Mouse (Mus musculus): ENCODE results near the gene Slc17a7.
"Not testable (repeated sequence)": the region's sequence is repeated elsewhere in the genome, so short reads cannot be mapped to it uniquely, and the experiment has no call there.

Slc17a7 gene

DNA sequence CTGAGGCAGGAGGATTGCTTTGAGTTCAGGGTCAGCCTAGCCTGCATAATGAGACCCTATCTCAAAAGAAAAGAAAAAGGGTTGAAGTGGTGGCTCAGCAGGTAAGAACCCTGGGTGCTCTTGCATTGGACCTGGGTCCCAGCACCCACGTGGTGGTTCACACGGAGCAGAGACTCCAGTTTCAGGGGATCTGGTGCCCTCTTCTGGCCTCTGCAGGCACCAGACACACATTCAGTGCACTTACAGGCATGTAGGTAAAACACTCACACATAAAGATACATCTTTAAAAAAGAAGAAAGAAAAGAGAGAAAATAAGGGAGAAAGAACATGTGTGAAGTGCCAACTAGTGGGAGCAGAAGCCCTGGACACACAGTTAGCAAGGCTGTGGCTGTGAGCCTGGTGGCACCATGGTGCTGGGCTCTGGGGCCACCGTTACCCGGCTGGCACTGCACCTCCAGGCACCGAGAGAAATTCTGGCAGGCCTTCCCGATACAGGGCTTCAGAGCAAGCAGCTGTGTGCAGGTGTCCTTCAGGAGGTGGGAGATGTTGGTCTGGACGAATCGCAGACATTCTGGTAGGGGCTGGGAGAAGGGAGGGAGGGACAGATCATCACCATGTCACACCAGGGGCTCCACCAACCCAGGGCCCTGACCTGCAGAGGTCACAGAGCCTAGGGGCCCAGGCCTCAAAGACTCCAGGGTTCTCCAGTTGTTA lies 30.1 kb upstream of the Slc17a7 start:
- DNase-seq (ENCODE audit: low spot score), result no peak

DNA sequence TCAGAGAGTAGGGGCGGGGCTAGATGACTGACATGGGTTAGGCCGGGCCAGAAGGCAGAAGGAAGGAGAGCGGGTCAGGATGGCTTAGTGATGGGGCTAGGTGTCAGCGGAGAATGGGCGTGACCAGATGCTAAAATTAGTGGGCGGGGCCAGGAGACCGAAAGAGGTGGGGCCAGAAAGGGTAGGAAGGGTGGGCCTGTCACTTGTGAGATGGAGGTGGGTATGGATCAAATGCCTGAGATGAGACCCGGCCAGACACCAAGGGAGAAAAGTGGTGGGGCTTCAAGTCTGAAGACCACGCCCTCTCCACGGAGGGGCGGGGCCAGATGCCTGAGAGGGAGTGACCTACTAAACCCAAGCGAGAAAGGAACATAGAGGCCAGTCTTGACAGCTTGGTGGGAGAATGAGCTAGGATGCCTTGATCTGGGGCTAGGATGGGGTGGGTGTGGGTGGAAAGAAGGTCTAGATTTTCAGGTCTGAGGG lies 29.2 kb upstream of the Slc17a7 start:
- DNase-seq (ENCODE audit: low spot score), result peak; percentile 83

DNA sequence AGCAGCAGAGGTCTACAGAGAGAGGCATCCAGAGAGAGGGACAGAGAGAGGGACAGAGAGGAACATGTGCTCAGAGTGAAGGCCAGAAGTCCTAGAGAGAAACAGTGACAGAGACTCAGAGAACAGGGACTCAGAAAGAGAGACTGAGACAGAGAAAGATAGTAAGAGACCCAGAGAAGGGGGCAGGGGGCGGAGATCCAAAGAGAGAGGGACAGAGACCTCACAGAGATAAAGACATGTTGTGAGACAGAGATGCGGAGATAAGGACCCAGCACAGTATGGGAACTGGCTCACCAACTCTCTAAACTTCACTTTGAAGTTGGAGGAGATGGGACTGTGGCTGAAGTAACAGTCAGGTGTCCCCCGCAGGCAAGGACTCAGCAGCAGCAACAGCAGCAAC lies 28.4 kb upstream of the Slc17a7 start:
- DNase-seq (ENCODE audit: low spot score), result peak; percentile 56

DNA sequence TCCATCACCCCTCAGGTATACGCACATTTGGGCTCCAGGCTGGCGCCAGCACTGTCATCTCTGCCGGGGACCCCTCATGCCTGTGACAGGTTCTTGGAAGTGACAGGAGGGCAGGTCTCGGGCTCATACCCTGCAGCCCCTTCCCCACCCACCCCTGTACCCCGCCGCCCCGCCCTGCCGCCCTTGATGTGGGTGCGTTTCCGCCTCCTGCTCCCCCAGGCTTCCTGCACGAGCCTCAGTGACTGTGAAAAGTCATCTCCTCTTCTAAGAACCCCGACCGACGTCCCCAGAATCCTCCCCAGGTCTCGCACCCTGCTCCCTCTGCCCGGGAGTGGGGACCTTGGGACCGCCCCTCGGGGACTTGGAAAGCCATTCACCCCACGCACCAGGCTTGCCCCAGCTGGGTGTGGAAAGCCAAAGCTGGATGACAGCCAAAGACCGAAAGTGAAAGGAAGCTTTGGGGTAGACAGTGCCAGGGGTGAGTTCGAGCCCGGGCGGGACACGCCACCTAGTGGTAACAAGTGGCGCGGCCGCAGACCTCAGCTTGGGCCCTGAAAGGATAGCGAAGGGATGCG lies 27.7 kb upstream of the Slc17a7 start, which contains the start of the genes Gm45713 and Flt3l:
TSS of gene Gm45713 (minus strand) at position 239 of the 575 bp plus-strand sequence.
TSS of gene Flt3l (minus strand) at position 440 of the 575 bp plus-strand sequence.
- peak; percentile 92 for DNase-seq (ENCODE audit: low spot score)

DNA sequence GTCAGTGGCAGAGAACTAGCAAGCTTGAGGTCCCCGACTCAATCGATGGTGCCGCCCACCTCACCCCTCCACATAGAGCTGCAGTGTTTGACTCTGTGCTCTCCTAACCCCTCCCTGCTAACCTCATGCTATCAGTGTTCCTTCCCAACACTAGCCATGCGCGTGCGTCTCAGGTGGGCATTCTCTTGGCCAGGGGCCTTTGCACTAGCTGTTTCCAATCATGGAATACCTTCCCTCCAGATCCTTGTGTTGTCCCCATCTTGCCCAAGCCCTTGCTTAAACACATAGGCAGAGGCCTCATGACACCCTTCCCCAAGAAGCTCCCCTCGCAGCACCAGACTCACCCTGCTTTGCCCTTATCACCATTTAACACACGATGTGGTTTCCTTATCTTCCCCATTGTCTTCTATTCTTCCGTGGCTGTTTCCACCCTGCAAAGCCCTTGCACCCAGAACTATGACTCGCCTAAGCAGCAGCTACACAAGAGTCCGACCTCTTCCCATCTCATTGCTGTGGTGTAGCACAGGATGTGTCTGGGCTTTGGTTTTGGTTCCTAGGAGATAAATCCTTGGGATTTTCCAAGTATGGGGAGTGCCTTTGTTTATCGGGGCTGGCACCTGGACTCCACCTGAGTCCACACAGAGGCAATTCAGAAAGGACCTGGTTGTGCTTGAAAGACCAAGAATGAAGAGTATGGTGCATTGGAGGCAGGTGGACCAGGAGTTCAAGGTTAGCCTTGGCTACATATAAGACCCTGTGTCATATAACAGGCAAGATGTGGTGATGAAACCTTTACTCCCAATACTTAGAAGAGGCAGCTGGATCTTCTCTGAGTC lies 26.4 kb upstream of the Slc17a7 start:
- DNase-seq (ENCODE audit: low spot score), result peak; percentile 72

DNA sequence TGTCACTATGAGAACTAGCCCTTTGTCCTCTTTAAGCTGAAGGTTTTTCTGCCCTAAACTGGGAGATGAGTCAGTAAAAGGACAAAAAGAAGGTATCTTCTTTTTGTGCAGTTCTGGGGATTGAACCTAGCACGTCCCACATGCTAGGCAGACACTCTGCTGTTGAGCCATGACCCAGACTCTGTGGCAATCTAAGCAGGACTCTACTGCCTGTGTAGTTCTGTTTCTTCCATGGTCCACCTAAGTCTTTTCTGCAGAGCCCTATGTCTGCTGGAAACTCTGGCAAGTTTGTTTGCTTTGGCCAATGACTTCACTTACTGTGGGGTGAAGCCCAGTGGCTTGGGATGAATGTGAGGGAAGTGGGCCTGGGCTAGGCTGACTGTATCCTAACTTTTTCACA lies 25.3 kb upstream of the Slc17a7 start:
- no peak for DNase-seq (ENCODE audit: low spot score)

DNA sequence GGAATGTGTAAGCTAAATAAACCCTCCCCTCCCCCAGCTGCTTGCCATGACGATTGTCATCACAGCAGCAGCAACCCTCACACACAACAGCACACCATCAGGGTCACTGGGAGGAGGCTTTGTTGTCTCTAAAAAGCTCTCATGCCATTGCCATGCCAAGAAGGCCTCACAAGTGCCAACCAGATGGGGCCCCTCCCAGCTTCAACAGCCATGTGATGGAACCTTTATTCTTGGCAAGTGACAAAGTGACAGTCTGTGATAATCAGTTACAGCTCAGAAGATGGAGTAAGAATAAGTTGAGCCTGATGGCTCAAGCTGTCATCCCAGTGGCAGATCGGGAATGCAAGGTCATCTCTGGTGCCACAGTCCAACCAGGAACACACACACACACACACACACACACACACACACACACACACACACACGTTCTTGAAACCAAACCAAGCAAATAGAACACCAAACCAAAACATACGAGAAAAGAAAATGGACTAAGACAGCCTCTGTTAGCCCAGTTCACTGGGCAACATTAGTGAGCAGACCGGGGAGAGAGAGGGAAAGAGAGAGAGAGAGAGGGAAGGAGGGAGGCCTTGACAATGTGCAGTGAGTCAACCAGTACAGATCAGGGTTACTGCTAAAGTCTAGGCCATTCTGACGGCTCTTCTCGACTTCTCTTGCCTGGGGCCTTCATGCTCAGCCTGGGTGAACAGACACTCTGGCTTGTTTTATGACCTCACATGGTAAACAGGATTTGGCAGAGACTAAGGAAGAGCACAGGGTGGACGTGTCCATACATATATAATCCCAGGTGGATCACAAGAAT lies 23.6 kb upstream of the Slc17a7 start:
- DNase-seq (ENCODE audit: low spot score), result no peak

DNA sequence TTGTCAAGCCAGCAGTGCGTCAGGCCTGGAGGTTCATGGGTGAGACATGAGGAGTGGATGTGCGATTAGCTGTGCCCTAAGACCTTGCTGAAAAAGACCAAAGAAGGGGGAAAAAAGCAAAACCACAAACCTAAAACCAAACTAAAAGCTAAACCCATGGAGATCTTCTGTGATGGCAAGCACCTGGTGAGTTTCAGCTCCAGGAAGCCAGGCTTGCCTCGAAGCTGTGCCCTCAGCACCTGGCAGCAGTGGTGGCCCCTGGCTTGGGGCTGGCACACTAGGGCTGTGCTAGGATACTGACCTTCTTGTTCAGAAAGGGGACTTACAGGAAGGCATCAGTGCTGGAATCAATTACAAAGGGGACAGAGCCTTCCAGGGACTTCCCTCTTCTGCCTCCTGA lies 22.4 kb upstream of the Slc17a7 start:
- no peak for DNase-seq (ENCODE audit: low spot score)

DNA sequence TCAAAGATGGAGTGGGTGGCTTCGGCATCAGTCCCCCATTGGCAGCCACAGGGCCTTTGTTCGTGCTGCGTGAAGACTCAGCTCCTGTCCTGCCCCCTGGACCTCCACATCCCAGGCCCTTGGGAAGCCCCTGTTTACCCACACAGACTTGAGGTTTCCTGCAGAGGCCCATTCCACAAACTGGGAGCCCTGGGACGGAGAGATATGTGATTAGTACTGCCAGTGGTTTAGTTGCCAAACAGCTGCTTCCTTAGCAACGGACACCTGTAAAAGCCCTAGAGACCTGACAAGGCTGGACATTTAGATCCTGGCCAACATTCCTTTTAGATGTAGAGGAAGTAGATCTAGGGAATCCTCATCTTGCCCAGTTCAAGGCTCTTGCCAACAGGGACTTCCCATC lies 21.8 kb upstream of the Slc17a7 start:
- DNase-seq (ENCODE audit: low spot score), result no peak

DNA sequence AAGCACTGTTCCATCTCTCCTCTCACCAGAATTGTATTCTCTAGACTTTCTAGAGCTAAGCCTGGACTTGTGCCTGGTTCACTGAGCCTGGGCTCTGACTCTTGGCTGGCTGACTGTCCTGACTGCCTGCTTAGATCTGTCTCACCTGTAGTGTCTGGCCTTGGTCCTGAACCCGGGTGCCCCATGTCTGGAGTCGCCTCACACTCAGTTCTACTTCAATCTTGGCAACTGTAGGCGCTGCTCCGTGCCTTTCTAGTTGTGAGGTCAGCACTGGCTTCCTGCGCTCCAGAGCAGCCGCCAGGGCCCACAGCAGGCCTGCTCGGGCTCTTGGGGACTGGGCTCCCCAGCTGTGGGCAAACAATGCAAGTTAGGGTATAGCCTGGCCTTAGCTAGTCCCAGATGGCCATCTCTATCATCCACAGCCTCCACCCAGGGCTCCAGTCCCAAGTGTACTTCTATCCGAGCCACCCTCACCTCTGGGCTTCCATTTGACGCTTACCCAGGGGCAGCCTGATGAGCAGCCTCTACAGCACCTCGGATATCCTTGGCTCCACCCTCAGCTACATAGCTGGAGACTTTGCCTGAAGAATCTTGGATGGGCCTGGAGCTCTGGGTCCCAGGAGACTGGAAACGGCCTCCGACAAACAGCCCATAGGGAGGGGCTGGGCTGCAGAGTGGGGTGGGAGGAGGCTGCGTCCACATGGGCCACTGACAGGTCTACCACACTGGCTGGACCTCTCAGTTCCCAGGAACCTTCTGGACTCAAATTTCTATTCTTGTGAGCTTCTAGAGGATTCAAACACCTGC lies 19.2 kb upstream of the Slc17a7 start:
- DNase-seq (ENCODE audit: low spot score), result no peak

DNA sequence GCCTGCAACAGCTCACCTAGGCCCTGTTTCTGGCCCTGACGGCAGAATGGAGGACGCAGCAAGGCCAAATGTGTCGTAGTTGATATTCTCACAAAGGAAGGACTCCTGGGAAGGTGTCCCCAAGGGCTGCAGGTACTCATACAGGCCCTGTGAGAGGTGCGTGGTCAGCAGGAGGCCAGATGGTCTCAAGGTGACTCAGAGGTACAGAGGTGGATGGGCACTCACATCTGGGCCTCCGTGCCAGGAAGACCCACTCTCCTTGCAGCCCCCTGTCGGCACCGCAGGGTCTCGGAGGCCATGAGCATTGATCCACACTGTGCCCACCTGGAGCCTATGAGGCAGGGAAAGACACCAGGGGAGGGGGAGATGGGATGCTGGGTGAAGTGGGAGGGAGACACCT lies 18.3 kb upstream of the Slc17a7 start:
- no peak for DNase-seq (ENCODE audit: low spot score)

DNA sequence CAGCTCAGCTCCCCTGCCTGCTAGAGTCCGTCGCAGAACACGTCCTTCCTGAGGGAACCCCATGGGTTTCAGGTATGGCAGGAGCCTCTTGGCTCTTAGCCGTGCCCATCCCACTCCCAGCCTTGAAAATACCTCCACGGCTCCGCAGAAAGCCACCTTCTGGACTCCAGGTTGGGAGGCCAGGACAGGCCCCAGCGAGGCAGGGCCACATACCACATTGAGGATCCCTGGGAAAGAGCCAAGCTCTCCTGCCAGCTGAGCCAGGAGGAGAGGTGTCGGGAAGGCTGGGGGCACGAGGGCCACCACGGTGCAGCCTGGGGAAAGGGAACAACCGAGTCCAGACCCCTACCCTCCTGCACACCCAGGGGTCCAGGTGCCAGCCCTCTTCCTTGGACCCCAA lies 16.5 kb upstream of the Slc17a7 start:
- no peak for DNase-seq (ENCODE audit: low spot score)

DNA sequence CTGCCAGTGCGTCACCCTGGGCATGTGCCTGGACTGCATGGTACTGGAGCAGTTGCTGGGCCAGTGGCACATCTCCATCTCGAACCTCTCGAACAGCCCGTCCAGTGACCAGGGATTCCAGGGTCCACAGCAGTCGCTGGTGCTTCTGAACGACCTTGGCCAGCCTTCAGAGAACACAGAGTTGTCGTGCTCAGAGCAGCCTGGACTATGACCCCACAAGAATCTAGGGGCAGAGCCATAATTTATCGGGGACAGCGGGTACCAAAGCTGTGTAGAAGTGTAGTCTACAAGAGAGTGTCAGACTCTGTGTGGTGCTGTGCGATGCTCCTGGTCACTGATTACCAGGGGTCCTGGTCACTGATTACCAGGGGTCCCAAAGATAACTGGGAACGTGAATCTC lies 15.8 kb upstream of the Slc17a7 start:
- DNase-seq (ENCODE audit: low spot score), result no peak

DNA sequence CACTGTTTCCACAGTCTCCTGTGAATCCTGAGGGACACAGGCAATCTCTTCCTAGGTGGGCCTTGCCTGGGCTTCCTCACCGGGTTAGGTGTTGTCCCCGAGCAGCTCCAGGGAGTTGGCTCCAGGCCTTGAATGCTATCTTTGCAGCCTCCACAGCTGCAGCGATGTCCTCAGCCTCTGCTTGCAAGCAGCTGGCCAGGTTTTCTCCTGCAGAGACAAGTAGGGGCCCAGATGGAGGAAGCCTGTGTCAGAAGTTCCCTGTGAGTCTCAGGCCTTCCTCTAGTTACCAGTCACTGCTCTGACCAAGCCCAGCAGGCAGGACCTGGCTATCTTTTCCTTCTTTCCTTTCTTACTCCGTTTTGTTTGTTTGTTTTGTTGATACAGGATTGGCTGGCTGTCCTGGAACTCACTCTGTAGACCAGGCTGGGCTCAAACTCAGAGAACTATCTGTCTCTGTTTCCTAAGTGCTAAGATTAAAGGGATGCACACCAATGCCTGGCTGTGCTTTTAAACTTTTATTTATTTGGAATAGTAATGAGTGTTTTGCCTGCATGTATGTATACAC lies 15.1 kb upstream of the Slc17a7 start:
- DNase-seq (ENCODE audit: low spot score), result no peak

DNA sequence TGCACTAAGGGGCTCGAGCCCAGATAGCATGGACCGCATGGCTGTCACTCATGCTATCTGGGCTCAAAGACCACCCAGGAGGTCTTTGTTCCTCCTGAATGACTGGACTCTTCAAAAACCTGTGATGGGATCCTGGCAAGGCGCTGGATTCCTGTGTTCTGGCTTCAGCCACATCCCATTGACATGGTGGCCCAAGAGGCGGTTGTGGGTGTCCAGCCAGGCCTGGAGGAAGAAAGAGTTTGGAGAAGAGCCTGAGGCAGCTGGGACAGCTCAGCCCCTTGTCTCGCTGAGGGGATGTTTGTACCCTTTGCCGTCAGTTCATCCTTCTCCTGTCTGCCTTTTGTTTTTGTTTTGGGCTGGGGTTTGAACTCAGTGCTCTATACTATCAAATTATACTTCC lies 14.2 kb upstream of the Slc17a7 start:
- no peak for DNase-seq (ENCODE audit: low spot score)

DNA sequence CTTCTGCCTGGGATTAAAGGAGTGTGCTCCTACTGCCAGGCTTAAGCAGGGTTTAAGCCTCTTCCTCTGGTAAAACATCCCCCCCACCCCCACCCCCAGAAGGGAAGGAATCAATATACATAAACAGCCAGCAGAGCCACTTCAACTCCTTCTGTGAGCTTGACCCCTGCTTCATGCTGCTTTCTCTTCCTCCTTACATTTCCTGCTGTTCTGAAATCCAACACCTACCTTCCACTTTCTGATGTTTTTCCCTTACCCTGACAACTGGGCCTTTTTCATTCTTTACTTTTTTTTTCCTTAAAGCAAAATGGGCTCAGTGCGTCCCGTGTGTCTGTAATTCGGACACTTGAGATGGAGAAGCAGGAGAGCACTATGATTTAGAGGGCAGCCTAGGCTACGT lies 13.4 kb upstream of the Slc17a7 start:
- DNase-seq (ENCODE audit: low spot score), result no peak

DNA sequence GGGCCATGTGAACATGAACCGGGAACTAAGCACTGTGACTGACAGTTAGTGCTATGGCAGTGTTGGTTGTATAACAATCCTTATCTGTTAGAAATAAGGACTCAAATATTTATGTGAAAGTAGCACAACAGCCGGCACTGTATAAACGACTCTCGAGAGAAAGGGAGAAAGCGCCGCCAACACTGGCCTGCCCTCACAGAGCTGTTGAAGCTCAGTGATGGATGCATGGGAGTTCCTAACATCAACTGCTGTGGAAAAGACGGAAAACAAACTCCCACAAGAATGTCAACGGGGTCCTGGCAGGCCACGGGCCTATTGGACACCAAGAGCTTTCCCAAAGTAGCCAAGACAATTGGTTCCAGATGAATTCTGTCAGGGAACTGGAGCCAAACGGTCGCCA lies 12.4 kb upstream of the Slc17a7 start:
- DNase-seq (ENCODE audit: low spot score), result no peak

DNA sequence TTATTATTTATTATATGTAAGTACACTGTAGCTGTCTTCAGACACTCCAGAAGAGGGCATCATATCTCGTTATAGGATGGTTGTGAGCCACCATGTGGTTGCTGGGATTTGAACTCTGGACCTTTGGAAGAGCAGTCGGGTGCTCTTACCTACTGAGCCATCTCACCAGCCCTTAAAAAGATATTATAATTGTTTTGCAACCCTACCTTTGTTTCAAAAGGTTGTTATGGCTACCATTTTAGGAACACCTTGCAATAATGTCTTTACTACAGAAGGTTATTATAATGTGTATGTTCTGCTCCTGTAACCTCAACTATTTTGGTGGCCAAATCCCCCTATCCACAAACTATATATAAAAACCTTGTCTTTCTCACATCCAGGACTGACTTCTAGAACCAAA lies 10.7 kb upstream of the Slc17a7 start:
- not testable (repeated sequence) for DNase-seq (ENCODE audit: low spot score)

DNA sequence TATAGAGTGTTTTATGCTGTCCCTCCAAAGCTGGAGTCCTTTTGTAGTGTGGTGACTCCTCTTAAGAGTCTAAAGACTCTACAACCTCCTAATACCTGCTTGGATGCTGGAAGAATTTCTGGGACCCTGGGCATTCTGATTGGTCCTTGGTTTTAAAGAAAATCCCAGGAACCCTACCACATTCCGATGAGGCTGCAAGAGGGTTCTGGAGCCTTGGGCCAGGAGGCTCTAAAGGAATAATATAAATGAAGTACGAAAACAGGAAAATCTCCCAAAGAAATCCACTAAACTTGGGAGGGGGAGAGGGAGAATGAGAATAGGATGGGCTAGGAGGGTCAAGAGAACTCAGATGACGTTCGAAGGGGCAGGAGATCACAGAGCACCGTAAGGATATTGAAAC lies 10.2 kb upstream of the Slc17a7 start:
- DNase-seq (ENCODE audit: low spot score), result no peak

DNA sequence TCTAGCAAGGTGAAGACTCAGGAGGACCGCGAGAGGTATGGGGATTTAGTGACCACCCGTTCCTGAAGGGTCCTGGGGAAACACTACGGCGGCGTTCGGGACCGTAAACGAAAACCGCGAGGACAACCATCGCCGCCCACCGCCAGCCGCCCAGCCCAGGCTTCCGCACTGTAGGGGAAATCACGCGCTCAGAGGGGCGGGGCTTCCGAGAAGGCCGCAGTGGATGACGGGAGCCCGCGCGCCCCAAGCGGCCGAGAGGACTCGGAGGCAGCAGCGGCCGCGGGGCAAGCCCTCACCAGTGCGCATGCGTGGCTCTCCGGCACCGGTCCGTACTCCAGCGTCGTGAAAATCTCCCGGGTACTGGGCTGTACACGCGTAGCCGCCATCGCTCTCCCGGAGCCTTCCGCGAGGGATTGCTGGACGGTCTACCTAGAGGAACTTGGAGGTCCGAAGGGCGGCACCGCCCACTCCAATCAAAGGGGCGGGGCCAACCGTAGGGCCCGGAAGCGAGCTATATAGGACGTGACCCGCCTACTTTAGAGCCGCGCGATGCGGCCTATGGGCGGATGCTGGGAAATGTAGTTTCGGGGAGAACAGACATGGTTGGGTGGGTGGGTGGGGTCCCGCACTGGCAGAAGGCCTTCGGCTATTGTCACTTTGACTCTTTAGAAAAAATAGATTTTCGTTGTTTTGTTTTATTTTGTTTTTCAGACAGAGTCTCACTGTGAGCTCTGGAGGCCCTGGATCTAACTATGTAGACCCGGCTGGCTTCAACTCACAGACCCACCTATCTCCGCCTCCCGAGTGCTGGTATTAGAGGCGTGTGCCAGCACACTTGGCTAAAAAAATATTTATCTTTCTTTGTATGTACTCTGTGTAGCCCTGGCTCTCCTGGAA lies 9.4 kb upstream of the Slc17a7 start, which contains the start of the genes Pih1d1 and Aldh16a1:
TSS of gene Pih1d1 (plus strand) at position 208 of the 897 bp plus-strand sequence.
TSS of gene Aldh16a1 (minus strand) at position 489 of the 897 bp plus-strand sequence.
- peak; percentile 97 for DNase-seq (ENCODE audit: low spot score)

Measured in c-Kit-positive CD71-positive TER-119-positive erythroid progenitor cells, embryonic 14.5 days (primary cell).